Mouse (Mus musculus) limb, embryonic 11.5 days (tissue): ENCODE data around the gene Sar1a. TPM values are rescaled to one million over a fixed set of nuclear protein-coding genes. Genes with fewer than 3 reads are reported as not detected.

Source experiments
- ATAC-seq: fragments of 200-750 bp; cut with Nextera tagmentation; 2 replicates; pipeline ENCODE4 v1.8.0; 2017; ENCODE audit warnings: low read depth; ENCODE audit not compliant: insufficient number of reproducible peaks, low FRiP score, low TSS enrichment
- DNase-seq: peaks from one replicate; pipeline ENCODE4 v3.0.0-alpha.2; 2015; ENCODE audit warnings: low spot score
- H3K27ac ChIP-seq: fragments of 300-500 bp; sonication (generic); replicated peaks from 2 replicates; pipeline ENCODE4 v1.5.1; 2014; ENCODE audit warnings: low read depth, mild to moderate bottlenecking, low read length
- H3K27me3 ChIP-seq: fragments of 300-500 bp; sonication (generic); 2 replicates; pipeline ENCODE4 v1.6.1; 2014; ENCODE audit warnings: mild to moderate bottlenecking, low read length, mixed read lengths; ENCODE audit not compliant: control insufficient read depth, insufficient read depth
- H3K36me3 ChIP-seq: fragments of 300-500 bp; sonication (generic); 2 replicates; pipeline ENCODE4 v1.6.1; 2014; ENCODE audit warnings: mild to moderate bottlenecking, low read length, moderate library complexity, mixed read lengths; ENCODE audit not compliant: control insufficient read depth, insufficient read depth
- H3K4me1 ChIP-seq: fragments of 300-500 bp; sonication (generic); 2 replicates; pipeline ENCODE4 v1.6.1; 2014; ENCODE audit warnings: low read length, mixed read lengths; ENCODE audit not compliant: control insufficient read depth, insufficient read depth
- H3K4me2 ChIP-seq: fragments of 300-500 bp; sonication (generic); 2 replicates; pipeline ENCODE4 v1.6.1; 2014; ENCODE audit warnings: low read depth, mild to moderate bottlenecking, moderate library complexity; ENCODE audit not compliant: severe bottlenecking
- H3K4me3 ChIP-seq: fragments of 300-500 bp; sonication (generic); 2 replicates; pipeline ENCODE4 v1.5.1; 2014; ENCODE audit warnings: low read depth, low read length
- H3K9ac ChIP-seq: fragments of 300-500 bp; sonication (generic); 2 replicates; pipeline ENCODE4 v1.6.1; 2014; ENCODE audit warnings: mild to moderate bottlenecking, low read length
- H3K9me3 ChIP-seq: fragments of 300-500 bp; sonication (generic); 2 replicates; pipeline ENCODE4 v1.6.1; 2016; ENCODE audit warnings: low read length; ENCODE audit not compliant: control insufficient read depth
- WGBS: fragments of 180-500 bp; shearing (Covaris S2); extraction: QIAGEN DNeasy Blood & Tissue Kit; methylation state at CpG from one replicate; pipeline ENCODE4 v1.1.7; 2014; 5-methylcytosine and 5-hydroxymethylcytosine counted together
- polyA plus RNA-seq: library from polyadenylated mRNA; unstranded; fragments of >200 nt; fragmentation: Nextera tagmentation; extraction: Ambion mirVana; gene quantifications from 2 replicates; pipeline ENCODE4 v1.2.1, GENCODE M21; 2014

Sar1a gene
- polyA plus RNA-seq, 1 experiment from 2014 or later, result 250 TPM

GRCm38 (mm10) chr10:61734377-61734776 is 54.3 kb downstream of the Sar1a start:
- ATAC-seq (no peak), DNase-seq (peak; percentile 42)
- Histone ChIP-seq H3K36me3 (peaks cover 2% of the 10 kb centered on the region; the same call in 1 of the 2 replicates), H3K4me2 (no peak overlapping the region), H3K27me3 (no peaks in the 10 kb centered on the region), H3K9me3 (no peaks in the 10 kb centered on the region), H3K9ac (no peak overlapping the region), H3K27ac (no peak overlapping the region), H3K4me3 (no peak overlapping the region), H3K4me1 (no peaks in the 10 kb centered on the region)
- 43% methylated on average over 3 of the region's 3 CpGs for WGBS

DNA sequence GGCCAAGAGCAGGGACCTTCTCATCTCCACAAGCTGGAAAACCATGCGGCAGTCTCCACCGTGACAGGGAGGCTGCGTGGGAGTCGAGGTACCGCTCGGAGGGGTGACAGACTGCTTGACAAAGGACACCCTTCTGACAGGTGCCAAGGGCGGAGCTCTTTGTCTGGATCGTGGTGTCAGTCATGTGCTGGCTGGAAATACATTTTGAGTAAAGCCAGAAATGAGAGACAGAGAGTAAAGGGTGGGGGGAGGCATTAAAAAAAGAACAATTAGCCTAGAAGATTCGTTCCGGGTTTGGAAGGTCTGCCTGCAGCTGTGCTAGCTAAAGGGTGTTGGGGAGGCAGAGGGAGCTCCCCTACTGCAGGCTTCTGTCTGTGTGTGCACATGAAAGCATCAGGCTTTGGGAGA is 56.6 kb downstream of the Sar1a start:
- Histone ChIP-seq H3K4me1 (no peaks in the 10 kb centered on the region), H3K36me3 (peaks cover 9% of the 10 kb centered on the region; the same call in 1 of the 2 replicates), H3K27ac (no peak overlapping the region), H3K9me3 (no peaks in the 10 kb centered on the region), H3K4me2 (no peak overlapping the region), H3K27me3 (no peaks in the 10 kb centered on the region), H3K4me3 (no peak overlapping the region), H3K9ac (no peak overlapping the region)
- WGBS, result 81% methylated on average over 10 of the region's 10 CpGs
- ATAC-seq, result no peak
- DNase-seq, result no peak

GRCm38 (mm10) chr10:61737537-61737936 is 57.4 kb downstream of the Sar1a start:
- 95% methylated on average over 1 of the region's 1 CpGs for WGBS

DNA sequence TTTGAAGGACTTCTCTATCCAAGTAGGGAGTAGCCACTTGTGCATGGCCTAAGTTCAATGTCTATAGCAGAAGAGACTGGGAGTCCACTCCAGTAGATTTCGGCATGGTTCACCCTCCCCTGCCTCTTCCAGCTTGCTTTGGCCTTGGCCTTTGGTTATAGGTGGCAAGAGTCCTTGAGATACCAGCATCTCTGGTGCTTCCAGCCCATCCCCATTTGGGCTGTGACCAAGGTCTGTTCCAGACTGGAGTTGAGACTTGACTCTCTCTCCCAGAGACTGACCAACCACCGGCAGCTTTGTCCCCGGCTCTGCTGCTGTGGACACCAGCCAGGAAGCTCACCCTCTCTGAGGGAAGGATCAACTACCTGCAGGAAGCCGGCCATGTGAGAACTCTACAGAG is 58.0 kb downstream of the Sar1a start:
- H3K27me3 ChIP-seq, result no peaks in the 10 kb centered on the region
- H3K9me3 ChIP-seq, result no peaks in the 10 kb centered on the region
- H3K9ac ChIP-seq, result no peak overlapping the region
- H3K4me1 ChIP-seq, result no peaks in the 10 kb centered on the region
- H3K27ac ChIP-seq, result no peak overlapping the region
- peaks cover 13% of the 10 kb centered on the region; the same call in 1 of the 2 replicates for H3K36me3 ChIP-seq
- WGBS, result 95% methylated on average over 4 of the region's 4 CpGs
- ATAC-seq (no peak), DNase-seq (no peak)
- H3K4me2 ChIP-seq, result no peak overlapping the region
- no peak overlapping the region for H3K4me3 ChIP-seq

More at GRCm38 (mm10) chr10:61737537-61737936, 57.4 kb downstream of the Sar1a start:
- ATAC-seq (no peak), DNase-seq (no peak)
- no peak overlapping the region for H3K27ac ChIP-seq
- no peak overlapping the region for H3K4me2 ChIP-seq
- no peaks in the 10 kb centered on the region for H3K9me3 ChIP-seq
- no peak overlapping the region for H3K4me3 ChIP-seq
- H3K27me3 ChIP-seq, result no peaks in the 10 kb centered on the region
- peaks cover 13% of the 10 kb centered on the region; the same call in 1 of the 2 replicates for H3K36me3 ChIP-seq
- H3K4me1 ChIP-seq, result no peaks in the 10 kb centered on the region
- no peak overlapping the region for H3K9ac ChIP-seq

DNA sequence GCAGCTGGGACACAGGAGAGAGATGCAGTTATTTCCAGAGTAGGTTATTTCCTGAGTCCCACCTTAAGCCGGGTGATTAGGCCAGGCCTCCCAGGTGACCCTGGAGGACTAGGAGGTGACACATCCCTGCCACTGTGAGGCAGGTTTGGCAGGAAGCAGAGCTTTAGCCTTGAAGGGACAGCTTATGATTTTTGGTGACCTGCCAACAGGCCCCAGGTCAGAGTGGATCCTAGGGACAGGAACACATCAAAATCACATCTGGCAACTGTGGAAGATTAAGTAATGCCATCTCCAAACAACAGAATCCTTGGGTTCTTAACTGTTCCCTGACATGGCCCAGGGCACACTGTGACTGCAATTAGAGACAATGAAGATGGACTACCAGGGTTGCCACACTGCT is 61.2 kb downstream of the Sar1a start:
- WGBS, result 85% methylated on average over 1 of the region's 1 CpGs
- 0 out of 2 replicates have a peak, but pooled peaks cover 2% of the 10 kb centered on the region for H3K9me3 ChIP-seq
- no peak overlapping the region for H3K4me2 ChIP-seq
- ATAC-seq, result no peak
- peaks cover 27% of the 10 kb centered on the region for H3K36me3 ChIP-seq
- H3K27ac ChIP-seq, result no peak overlapping the region
- no peak overlapping the region for H3K4me3 ChIP-seq
- DNase-seq, result no peak
- H3K27me3 ChIP-seq, result no peaks in the 10 kb centered on the region
- no peaks in the 10 kb centered on the region for H3K4me1 ChIP-seq
- no peak overlapping the region for H3K9ac ChIP-seq

DNA sequence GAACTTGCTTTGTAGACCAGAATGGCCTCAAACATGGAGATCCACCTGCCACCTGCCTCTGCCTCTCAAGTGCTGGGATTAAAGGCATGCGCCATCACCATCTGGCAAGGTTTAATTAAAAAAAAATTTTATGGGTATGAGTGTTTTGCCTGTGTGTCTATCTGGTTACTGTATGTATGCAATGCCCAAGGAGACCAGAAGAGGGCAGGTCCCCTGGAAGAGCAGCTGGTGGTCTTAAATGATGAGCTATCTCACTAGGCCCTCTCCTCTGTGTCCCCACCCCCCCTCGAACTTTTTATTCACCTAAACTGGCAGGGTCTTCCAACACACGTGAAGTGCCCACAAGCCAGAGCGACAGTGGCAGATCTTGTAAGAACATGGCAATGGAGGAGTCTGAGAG is 61.8 kb downstream of the Sar1a start:
- no peaks in the 10 kb centered on the region for H3K27me3 ChIP-seq
- H3K4me3 ChIP-seq, result no peak overlapping the region
- H3K4me2 ChIP-seq, result no peak overlapping the region
- H3K9me3 ChIP-seq, result peaks cover 2% of the 10 kb centered on the region; the same call in 1 of the 2 replicates
- no peak overlapping the region for H3K27ac ChIP-seq
- ATAC-seq, result no peak
- no peaks in the 10 kb centered on the region for H3K4me1 ChIP-seq
- H3K9ac ChIP-seq, result no peak overlapping the region
- DNase-seq, result no peak
- H3K36me3 ChIP-seq, result peaks cover 29% of the 10 kb centered on the region
- WGBS, result 84% methylated on average over 4 of the region's 4 CpGs

GRCm38 (mm10) chr10:61742336-61742735 is 62.2 kb downstream of the Sar1a start:
- no peaks in the 10 kb centered on the region for H3K4me1 ChIP-seq
- no peak overlapping the region for H3K4me2 ChIP-seq
- no peaks in the 10 kb centered on the region for H3K27me3 ChIP-seq
- peaks cover 34% of the 10 kb centered on the region for H3K36me3 ChIP-seq
- no peak for DNase-seq
- peaks cover 2% of the 10 kb centered on the region; the same call in 1 of the 2 replicates for H3K9me3 ChIP-seq
- H3K4me3 ChIP-seq, result no peak overlapping the region
- no peak for ATAC-seq
- no peak overlapping the region for H3K9ac ChIP-seq
- no peak overlapping the region for H3K27ac ChIP-seq
- 96% methylated on average over 8 of the region's 8 CpGs for WGBS

Other genes starting within 250 kb of the Sar1a start
- gene Eif4ebp2, start 227.6 kb upstream of the Sar1a start, polyA plus RNA-seq, result 28.5 and 33.3 TPM in 2 replicates
- gene Lrrc20, start 204.5 kb upstream of the Sar1a start, polyA plus RNA-seq, result 11.6 and 11.8 TPM in 2 replicates
- gene Npffr1, start 84.8 kb upstream of the Sar1a start, polyA plus RNA-seq, result not detected in 2 replicates
- 314 and 321 TPM in 2 replicates for gene Ppa1, start 31.7 kb upstream of the Sar1a start, polyA plus RNA-seq
- gene Tysnd1, start 15.2 kb downstream of the Sar1a start, polyA plus RNA-seq, result 36.3 and 36.6 TPM in 2 replicates
- 8.2 TPM in 2 replicates for gene Aifm2, start 35.0 kb downstream of the Sar1a start, polyA plus RNA-seq
- gene H2afy2, start 103.8 kb downstream of the Sar1a start, polyA plus RNA-seq, result 249 and 263 TPM in 2 replicates